Mouse (Mus musculus) liver, embryonic 13.5 days (tissue): ENCODE results near the gene Hunk. TPM values are rescaled to one million over a fixed set of nuclear protein-coding genes. Genes with fewer than 3 reads are reported as not detected.
A peak's percentile ranks its signal among the peaks of the same experiment; 100 is the strongest.

Experiments
- ATAC-seq: fragments of 200-750 bp; cut with Nextera tagmentation; 2 replicates; pipeline ENCODE4 v1.8.0; 2017; ENCODE audit warnings: low read depth, mild to moderate bottlenecking, moderate number of reproducible peaks, moderate library complexity
- DNase-seq: peaks from one replicate; pipeline ENCODE4 v3.0.0; 2022
- H3K27ac ChIP-seq: fragments of 300-500 bp; sonication (generic); 2 replicates; pipeline ENCODE4 v1.5.1; 2015; ENCODE audit warnings: moderate library complexity, mild to moderate bottlenecking, inconsistent platforms
- H3K27me3 ChIP-seq: fragments of 300-500 bp; sonication (generic); 2 replicates; pipeline ENCODE4 v1.6.1; 2015; ENCODE audit warnings: mild to moderate bottlenecking, inconsistent platforms
- H3K36me3 ChIP-seq: fragments of 300-500 bp; sonication (generic); 2 replicates; pipeline ENCODE4 v1.6.1; 2015; ENCODE audit warnings: mild to moderate bottlenecking, inconsistent platforms
- H3K4me1 ChIP-seq: fragments of 300-500 bp; sonication (generic); replicated peaks from 2 replicates; pipeline ENCODE4 v1.6.1; 2015; ENCODE audit warnings: inconsistent platforms
- H3K4me2 ChIP-seq: fragments of 300-500 bp; sonication (generic); 2 replicates; pipeline ENCODE4 v1.6.1; 2015; ENCODE audit warnings: inconsistent platforms, mild to moderate bottlenecking, moderate library complexity
- H3K4me3 ChIP-seq: fragments of 300-500 bp; sonication (generic); replicated peaks from 2 replicates; pipeline ENCODE4 v1.5.1; 2015; ENCODE audit warnings: mild to moderate bottlenecking, inconsistent platforms
- H3K9ac ChIP-seq: fragments of 300-500 bp; sonication (generic); 2 replicates; pipeline ENCODE4 v1.6.1; 2015; ENCODE audit warnings: mild to moderate bottlenecking, inconsistent platforms
- H3K9me3 ChIP-seq: fragments of 300-500 bp; sonication (generic); replicated peaks from 2 replicates; pipeline ENCODE4 v1.6.1; 2016; ENCODE audit warnings: inconsistent platforms
- WGBS: fragments of 180-500 bp; shearing (Covaris S2); methylation state at CpG from one replicate; pipeline ENCODE4 v1.1.7; 2015; ENCODE audit not compliant: insufficient replicate concordance; 5-methylcytosine and 5-hydroxymethylcytosine counted together
- polyA plus RNA-seq: library from polyadenylated mRNA; unstranded; fragments of >200 nt; fragmentation: Nextera tagmentation; extraction: Ambion mirVana; gene quantifications from 2 replicates; pipeline ENCODE4 v1.2.1, GENCODE M21; 2015

The Hunk gene
- polyA plus RNA-seq: 0.98 and 1.4 TPM in 2 replicates

DNA sequence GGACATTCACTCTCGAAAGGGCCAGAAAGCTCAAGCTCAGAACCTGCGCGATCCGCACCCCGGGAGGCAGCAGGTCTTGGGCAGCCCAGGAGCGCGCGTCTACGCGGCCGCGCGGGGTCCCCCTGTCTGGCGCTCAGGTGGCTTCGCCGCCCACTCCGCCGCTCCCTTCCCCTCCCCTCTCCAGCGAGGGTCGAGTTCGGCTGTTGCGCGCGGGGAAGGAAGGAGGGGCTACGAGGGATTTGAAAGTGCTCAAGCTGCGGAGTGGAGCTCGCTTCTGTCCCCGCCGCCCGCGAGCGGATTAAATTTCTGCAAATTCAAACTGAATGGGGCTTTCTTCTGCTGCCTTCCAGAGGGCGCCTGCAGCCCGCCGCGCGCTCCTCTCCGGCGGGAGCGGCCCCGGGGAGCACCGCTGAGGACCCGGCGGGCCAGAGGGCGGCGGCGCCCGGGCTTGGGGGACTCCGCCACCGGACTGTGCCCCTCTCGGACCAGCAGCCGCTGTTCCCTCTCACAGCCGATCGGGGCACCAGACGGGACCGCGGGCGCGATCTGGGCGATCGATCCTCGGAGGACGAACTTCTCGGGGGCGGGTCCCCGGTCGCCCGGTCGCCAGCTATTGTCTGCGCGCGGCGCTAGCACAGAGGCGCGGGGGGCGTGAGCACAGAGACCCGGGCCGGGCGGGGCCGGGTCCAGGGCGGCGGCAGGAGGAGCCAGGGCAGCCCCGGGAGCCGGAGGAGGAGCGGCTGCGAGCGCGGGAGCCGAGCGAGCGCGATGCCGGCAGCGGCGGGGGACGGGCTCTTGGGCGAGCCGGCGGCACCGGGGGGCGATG, at the start of gene Hunk:
TSS of gene Hunk (plus strand) at position 326 of the 826 bp plus-strand sequence.
- Histone ChIP-seq H3K27me3 (peaks cover 68% of the 10 kb centered on the region), H3K9me3 (no peaks in the 10 kb centered on the region; the same call in 1 of the 2 replicates), H3K4me3 (peak within 1 kb of the TSS; percentile 59), H3K4me2 (peak within 1 kb of the TSS; percentile 61), H3K36me3 (no peaks in the 10 kb centered on the region), H3K4me1 (peaks cover 12% of the 10 kb centered on the region), H3K27ac (peak within 1 kb of the TSS; percentile 79), H3K9ac (peak within 1 kb of the TSS; percentile 64)
- WGBS: under 1% methylated on average over 95 of the region's 101 CpGs
- DNase-seq: no peak
- ATAC-seq: peak; percentile 66

DNA sequence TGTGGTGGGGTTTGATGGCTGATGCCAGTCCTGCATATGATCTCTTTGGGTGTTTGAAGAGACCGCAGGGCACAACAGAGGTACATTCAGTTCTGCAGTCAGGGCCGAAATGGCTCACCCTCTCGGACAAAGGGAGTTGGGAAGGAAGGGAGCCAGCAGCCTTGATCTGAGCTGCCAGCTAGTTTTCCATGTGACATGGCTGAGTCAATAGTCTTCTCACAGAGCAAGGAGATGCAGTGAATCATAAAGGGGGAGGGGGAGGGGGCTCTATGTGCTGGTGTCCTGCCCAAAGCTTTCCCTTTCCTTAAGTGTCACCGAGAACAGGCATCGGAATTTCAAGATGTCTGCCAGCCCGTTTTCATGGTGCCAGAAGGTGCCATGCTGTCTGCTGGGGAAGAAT, 46.8 kb upstream of the Hunk start:
- Histone ChIP-seq H3K4me2 (no peak overlapping the region), H3K9me3 (no peaks in the 10 kb centered on the region), H3K4me1 (no peaks in the 10 kb centered on the region), H3K27me3 (0 out of 2 replicates have a peak, but pooled peaks cover 5% of the 10 kb centered on the region), H3K4me3 (no peak overlapping the region), H3K36me3 (no peaks in the 10 kb centered on the region), H3K9ac (no peak overlapping the region), H3K27ac (no peak overlapping the region)
- 72% methylated on average over 6 of the region's 6 CpGs for WGBS
- ATAC-seq (no peak), DNase-seq (no peak)

DNA sequence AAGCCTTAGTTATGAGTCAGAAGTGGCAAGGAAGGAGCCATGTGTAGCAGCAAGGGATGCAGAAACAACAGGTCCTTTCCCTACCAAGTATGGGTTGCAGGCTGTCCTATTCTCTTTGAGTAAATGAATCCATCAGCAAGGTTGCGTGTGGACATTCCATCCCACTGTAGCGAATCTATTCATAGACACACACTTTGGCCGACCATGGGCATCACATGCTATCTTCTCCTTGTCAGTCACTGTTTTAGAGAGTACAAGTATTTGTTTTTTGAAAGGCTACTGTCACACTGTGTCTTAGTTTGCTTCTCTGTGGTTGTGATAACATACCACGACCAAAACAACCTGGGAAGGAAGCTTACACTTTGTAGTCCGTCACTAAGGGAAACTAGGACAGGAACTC, 44.7 kb upstream of the Hunk start:
- Histone ChIP-seq H3K4me1 (no peaks in the 10 kb centered on the region), H3K27me3 (no peaks in the 10 kb centered on the region), H3K27ac (no peak overlapping the region), H3K9me3 (no peaks in the 10 kb centered on the region), H3K4me3 (no peak overlapping the region), H3K9ac (no peak overlapping the region), H3K36me3 (no peaks in the 10 kb centered on the region), H3K4me2 (no peak overlapping the region)
- WGBS: 59% methylated on average over 5 of the region's 5 CpGs
- no peak for DNase-seq
- ATAC-seq: no peak

DNA sequence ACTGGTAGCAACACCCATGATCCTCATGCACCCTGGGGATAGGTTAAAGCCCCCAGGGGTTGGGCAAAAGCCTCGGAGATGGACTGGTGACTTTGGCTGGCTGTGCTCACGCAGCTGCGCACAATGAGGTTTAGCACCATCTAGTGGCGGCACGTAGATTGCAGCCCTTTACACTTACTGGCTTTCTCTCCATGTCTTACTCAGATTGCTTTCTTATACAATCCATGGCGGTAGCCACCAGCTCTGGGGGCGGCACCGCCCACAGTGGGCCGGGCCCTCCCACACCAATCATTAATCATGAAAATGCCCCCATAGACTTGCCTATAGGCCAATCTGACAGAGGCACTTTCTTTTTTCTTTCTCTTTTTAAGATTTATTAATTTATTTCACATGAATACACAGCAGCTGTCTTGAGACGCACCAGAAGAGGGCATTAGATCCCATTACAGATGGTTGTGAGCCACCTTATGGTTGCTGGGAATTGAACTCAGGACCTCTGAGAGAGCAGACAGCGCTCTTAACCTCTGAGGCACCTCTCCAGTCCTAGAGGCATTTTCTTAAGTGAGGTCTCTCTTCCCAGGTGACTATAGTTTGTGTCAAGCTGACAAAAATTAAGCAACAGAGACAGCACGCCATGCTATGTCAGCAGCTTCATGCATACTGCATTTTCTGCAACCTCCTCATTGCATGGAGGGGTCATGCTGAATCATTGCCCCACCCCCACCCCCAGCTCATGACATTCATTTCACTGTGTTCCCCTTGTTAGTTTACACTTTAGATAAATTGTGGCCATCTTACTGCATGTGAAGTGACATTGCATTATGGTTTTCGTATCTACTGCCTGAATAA, 35.9 kb upstream of the Hunk start:
- no peak overlapping the region for H3K9ac ChIP-seq
- H3K36me3 ChIP-seq: no peaks in the 10 kb centered on the region
- no peak overlapping the region; the same call in 1 of the 2 replicates for H3K4me2 ChIP-seq
- H3K27me3 ChIP-seq: no peaks in the 10 kb centered on the region
- no peaks in the 10 kb centered on the region for H3K4me1 ChIP-seq
- WGBS: 21% methylated on average over 13 of the region's 13 CpGs
- H3K27ac ChIP-seq: no peak overlapping the region
- ATAC-seq: peak; percentile 85
- DNase-seq: no peak
- H3K4me3 ChIP-seq: no peak overlapping the region
- H3K9me3 ChIP-seq: no peaks in the 10 kb centered on the region

DNA sequence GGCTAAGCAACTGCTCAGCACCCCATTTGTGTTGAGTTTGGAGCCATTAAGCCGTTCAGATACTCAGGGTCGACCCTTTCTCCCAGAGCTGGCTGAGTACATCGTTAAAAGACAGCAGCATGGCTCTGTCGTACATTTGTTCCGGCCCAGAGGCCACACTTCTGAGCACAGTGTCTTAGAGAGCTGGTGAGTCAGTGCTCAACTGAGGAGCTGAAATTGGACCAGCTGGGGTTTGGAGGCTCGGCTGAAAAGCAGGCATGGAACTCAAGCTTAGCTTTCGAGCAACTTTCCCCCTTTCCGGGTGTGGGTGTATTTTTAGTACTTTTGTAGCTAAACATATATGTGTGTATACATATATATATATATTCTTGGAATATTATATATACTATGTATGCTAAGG, 34.1 kb upstream of the Hunk start:
- no peaks in the 10 kb centered on the region for H3K36me3 ChIP-seq
- no peaks in the 10 kb centered on the region for H3K27me3 ChIP-seq
- DNase-seq: no peak
- no peaks in the 10 kb centered on the region for H3K9me3 ChIP-seq
- no peak overlapping the region for H3K4me3 ChIP-seq
- no peak for ATAC-seq
- no peak overlapping the region for H3K9ac ChIP-seq
- 72% methylated on average over 8 of the region's 8 CpGs for WGBS
- no peak overlapping the region for H3K4me2 ChIP-seq
- H3K27ac ChIP-seq: no peak overlapping the region
- H3K4me1 ChIP-seq: no peaks in the 10 kb centered on the region

DNA sequence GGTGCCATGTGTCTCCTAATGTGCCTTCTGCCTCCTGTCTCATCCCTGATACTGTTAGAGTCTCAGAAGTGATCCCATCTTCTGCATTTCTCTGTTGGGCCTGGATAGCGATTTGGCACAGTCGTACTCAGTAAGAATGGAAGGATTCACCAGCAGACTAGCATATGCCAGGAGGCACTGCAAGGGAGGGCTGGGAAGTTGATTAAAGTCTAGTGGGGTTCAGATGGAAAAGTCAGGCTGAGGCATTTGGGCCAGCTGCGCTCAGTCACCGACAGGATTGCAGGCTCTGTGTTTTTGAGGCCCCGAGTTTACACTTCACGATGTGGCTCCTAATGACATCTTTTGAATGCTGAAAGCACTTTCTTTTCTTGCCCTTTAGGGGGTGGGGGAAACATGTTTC, 33.1 kb upstream of the Hunk start:
- Histone ChIP-seq H3K36me3 (no peaks in the 10 kb centered on the region), H3K27ac (no peak overlapping the region), H3K9me3 (no peaks in the 10 kb centered on the region), H3K9ac (no peak overlapping the region), H3K4me2 (no peak overlapping the region), H3K4me1 (no peaks in the 10 kb centered on the region), H3K27me3 (no peaks in the 10 kb centered on the region), H3K4me3 (no peak overlapping the region)
- ATAC-seq: no peak
- 67% methylated on average over 6 of the region's 6 CpGs for WGBS
- DNase-seq: no peak

DNA sequence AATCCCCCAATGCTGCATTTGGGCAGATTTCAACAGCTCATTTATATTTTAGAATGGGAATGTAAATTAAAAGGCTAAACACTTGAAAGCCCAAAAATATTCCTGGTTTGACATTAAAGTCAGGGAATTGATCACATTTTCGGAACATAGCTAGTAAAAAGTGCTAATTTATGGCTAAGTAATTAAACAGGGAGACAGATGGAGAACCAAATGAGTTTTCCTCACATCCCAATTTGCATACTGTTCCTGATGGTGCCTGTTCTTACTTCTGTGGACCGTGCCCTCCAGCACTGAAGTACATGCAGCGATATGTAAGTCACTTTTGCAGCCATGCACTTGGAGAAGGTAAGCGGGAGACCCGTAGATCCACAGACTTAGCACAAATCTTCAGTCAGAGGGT, 32.7 kb upstream of the Hunk start:
- no peak overlapping the region for H3K9ac ChIP-seq
- no peak overlapping the region for H3K4me3 ChIP-seq
- H3K27ac ChIP-seq: no peak overlapping the region
- DNase-seq (no peak), ATAC-seq (no peak)
- 70% methylated on average over 5 of the region's 5 CpGs for WGBS
- H3K36me3 ChIP-seq: no peaks in the 10 kb centered on the region
- H3K4me2 ChIP-seq: no peak overlapping the region
- H3K27me3 ChIP-seq: no peaks in the 10 kb centered on the region
- H3K4me1 ChIP-seq: no peaks in the 10 kb centered on the region
- no peaks in the 10 kb centered on the region for H3K9me3 ChIP-seq

DNA sequence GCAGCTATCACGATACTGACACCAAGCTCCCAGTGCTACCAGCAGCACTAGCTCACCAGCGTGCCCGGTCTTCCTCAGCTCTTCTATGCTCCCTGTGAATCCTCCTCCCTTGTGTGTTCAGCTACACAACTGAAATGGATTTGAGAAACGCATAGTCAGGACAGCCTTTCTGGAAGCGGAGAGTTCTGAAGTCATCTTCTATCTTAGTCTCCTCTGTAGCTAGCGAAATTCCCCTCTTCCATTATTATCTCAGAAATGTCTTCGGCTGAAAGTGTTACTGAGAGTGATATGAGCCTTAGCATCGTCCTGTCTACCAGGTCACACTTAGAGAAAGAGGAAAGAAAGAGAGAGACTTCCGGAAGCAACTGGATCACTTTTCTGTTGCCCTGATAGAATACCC, 26.5 kb upstream of the Hunk start:
- Histone ChIP-seq H3K4me2 (no peak overlapping the region), H3K9ac (no peak overlapping the region), H3K27me3 (peaks cover 8% of the 10 kb centered on the region), H3K4me1 (no peaks in the 10 kb centered on the region; the same call in 1 of the 2 replicates), H3K27ac (no peak overlapping the region), H3K9me3 (no peaks in the 10 kb centered on the region), H3K4me3 (no peak overlapping the region), H3K36me3 (no peaks in the 10 kb centered on the region)
- WGBS: 53% methylated on average over 9 of the region's 9 CpGs
- no peak for DNase-seq
- no peak for ATAC-seq

DNA sequence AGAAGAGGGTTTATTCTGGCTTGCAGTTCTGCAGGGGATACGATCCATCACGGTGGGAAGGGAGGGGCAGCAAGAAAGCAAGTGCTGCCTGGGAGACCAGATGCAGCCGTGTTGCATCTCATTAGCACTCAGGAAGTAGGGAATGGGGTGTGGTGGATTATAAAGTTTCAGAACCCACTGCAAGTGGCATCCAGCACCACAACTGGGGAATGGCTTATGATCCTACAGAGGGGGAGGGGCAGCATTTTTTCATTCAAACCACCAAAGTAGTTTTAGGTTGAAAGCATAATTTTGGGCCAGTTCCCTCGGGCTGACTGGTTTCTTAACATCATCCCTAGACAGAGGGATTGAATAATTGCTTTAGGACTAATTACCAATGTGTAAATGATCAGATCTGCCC, 26.1 kb upstream of the Hunk start:
- DNase-seq (no peak), ATAC-seq (no peak)
- Histone ChIP-seq H3K27ac (no peak overlapping the region), H3K36me3 (no peaks in the 10 kb centered on the region), H3K4me3 (no peak overlapping the region), H3K27me3 (peaks cover 8% of the 10 kb centered on the region), H3K9me3 (no peaks in the 10 kb centered on the region), H3K4me1 (no peaks in the 10 kb centered on the region; the same call in 1 of the 2 replicates), H3K4me2 (no peak overlapping the region), H3K9ac (no peak overlapping the region)
- 19% methylated on average over 4 of the region's 4 CpGs for WGBS

DNA sequence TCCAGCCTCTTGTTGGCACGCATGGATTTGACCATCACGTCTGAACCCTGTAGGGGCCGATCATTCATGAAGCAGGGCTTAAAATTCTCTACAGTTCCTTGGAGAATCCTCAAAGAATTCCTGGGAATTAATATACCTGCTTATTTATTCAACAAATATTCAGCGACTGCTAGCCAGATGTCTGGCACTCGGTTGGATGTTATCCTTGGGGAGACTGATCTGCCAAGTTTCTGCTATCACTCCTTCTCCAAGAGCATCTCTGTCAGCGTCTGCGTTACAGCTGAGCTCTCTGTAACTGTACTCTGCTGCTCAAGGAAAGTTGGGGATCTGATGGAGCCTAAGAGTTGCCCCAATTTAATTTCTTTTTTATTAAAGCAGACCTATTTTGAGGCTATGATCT, 25.5 kb upstream of the Hunk start:
- H3K9ac ChIP-seq: no peak overlapping the region
- DNase-seq: no peak
- H3K27me3 ChIP-seq: peaks cover 8% of the 10 kb centered on the region
- H3K4me2 ChIP-seq: no peak overlapping the region
- no peak overlapping the region for H3K4me3 ChIP-seq
- no peak overlapping the region for H3K27ac ChIP-seq
- no peaks in the 10 kb centered on the region for H3K9me3 ChIP-seq
- H3K4me1 ChIP-seq: no peaks in the 10 kb centered on the region; the same call in 1 of the 2 replicates
- ATAC-seq: no peak
- no peaks in the 10 kb centered on the region for H3K36me3 ChIP-seq
- 60% methylated on average over 7 of the region's 7 CpGs for WGBS

DNA sequence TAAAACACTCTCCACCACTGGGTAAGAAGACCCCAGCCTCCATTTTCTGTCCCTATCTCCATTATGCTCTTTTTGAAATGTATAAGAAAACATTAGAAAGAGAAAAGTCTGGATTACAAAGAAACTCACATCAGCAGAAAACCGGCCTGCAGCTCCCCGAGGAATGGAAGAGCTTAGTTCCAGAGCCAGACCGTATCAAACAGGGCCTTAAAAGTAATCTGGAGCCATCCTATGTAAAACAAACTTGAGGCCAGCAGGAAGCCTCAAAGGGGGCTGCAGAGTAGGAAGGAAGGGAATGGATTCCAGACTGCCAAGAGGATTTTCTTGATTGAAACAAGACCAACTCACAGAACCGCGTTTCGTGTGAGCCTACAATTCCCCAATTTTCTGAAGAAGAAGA, 22.9 kb upstream of the Hunk start:
- H3K9ac ChIP-seq: no peak overlapping the region
- no peak overlapping the region for H3K4me3 ChIP-seq
- ATAC-seq (no peak), DNase-seq (no peak)
- H3K36me3 ChIP-seq: no peaks in the 10 kb centered on the region
- no peaks in the 10 kb centered on the region for H3K9me3 ChIP-seq
- 69% methylated on average over 6 of the region's 6 CpGs for WGBS
- H3K4me2 ChIP-seq: no peak overlapping the region
- H3K27me3 ChIP-seq: peaks cover 8% of the 10 kb centered on the region
- no peak overlapping the region for H3K27ac ChIP-seq
- no peaks in the 10 kb centered on the region; the same call in 1 of the 2 replicates for H3K4me1 ChIP-seq
